Mouse (Mus musculus): ENCODE results near the gene Klf9. TPM values are rescaled to one million over a fixed set of nuclear protein-coding genes. Genes with fewer than 3 reads are reported as not detected.
A peak's percentile ranks its signal among the peaks of the same experiment; 100 is the strongest.

The Klf9 gene
- polyA plus RNA-seq (2016; fragmentation: Nextera tagmentation; extraction: Ambion mirVana) = 0.87 and 0.91 TPM in 2 replicates

GRCm38 (mm10) chr19:23140689-23141317 lies at the start of gene Klf9:
Klf9 (plus strand) TSS chr19:23141226.
- DNase-seq (ENCODE audit: low spot score) = peak; percentile 89
- Histone ChIP-seq H3K27me3 (ENCODE audit: low read depth, poor library complexity, severe bottlenecking) (peaks cover 74% of the 10 kb centered on the region), H3K36me3 (no peaks in the 10 kb centered on the region), H3K27ac (replicated peaks) (peak within 1 kb of the TSS; percentile 82), H3K4me3 (peak within 1 kb of the TSS; percentile 68), H3K4me1 (peaks cover 35% of the 10 kb centered on the region), H3K9me3 (replicated peaks) (no peaks in the 10 kb centered on the region)
- under 1% methylated on average over 52 of the region's 52 CpGs for WGBS

- Histone ChIP-seq H3K27me3 (ENCODE audit: low read depth, poor library complexity, severe bottlenecking) (no peaks in the 10 kb centered on the region), H3K4me3 (no peak overlapping the region), H3K9me3 (replicated peaks) (no peaks in the 10 kb centered on the region), H3K4me1 (no peaks in the 10 kb centered on the region), H3K36me3 (no peaks in the 10 kb centered on the region), H3K27ac (replicated peaks) (no peak overlapping the region)
- DNase-seq (ENCODE audit: low spot score) = no peak
- 85% methylated on average over 4 of the region's 4 CpGs for WGBS
Measured at GRCm38 (mm10) chr19:23091586-23091985, 49.4 kb upstream of the Klf9 start.

GRCm38 (mm10) chr19:23093548-23093947 lies 47.5 kb upstream of the Klf9 start:
- Histone ChIP-seq H3K36me3 (no peaks in the 10 kb centered on the region), H3K4me3 (no peak overlapping the region), H3K4me1 (no peaks in the 10 kb centered on the region), H3K9me3 (replicated peaks) (no peaks in the 10 kb centered on the region), H3K27ac (replicated peaks) (no peak overlapping the region), H3K27me3 (ENCODE audit: low read depth, poor library complexity, severe bottlenecking) (no peaks in the 10 kb centered on the region)
- 84% methylated on average over 5 of the region's 5 CpGs for WGBS
- DNase-seq (ENCODE audit: low spot score) = no peak

- Histone ChIP-seq H3K4me1 (no peaks in the 10 kb centered on the region), H3K27ac (replicated peaks) (no peak overlapping the region), H3K36me3 (no peaks in the 10 kb centered on the region), H3K27me3 (ENCODE audit: low read depth, poor library complexity, severe bottlenecking) (no peaks in the 10 kb centered on the region), H3K4me3 (no peak overlapping the region), H3K9me3 (replicated peaks) (no peaks in the 10 kb centered on the region)
- 64% methylated on average over 3 of the region's 3 CpGs for WGBS
- DNase-seq (ENCODE audit: low spot score) = no peak
Measured at GRCm38 (mm10) chr19:23094906-23095305, 46.1 kb upstream of the Klf9 start.

- no peaks in the 10 kb centered on the region for H3K4me1 ChIP-seq
- H3K36me3 ChIP-seq = no peaks in the 10 kb centered on the region
- H3K9me3 ChIP-seq (replicated peaks) = no peaks in the 10 kb centered on the region
- 82% methylated on average over 5 of the region's 5 CpGs for WGBS
- no peak overlapping the region for H3K4me3 ChIP-seq
- no peaks in the 10 kb centered on the region for H3K27me3 ChIP-seq (ENCODE audit: low read depth, poor library complexity, severe bottlenecking)
- no peak for DNase-seq (ENCODE audit: low spot score)
- H3K27ac ChIP-seq (replicated peaks) = no peak overlapping the region
Measured at GRCm38 (mm10) chr19:23106859-23107258, 34.2 kb upstream of the Klf9 start.

GRCm38 (mm10) chr19:23107335-23107734 lies 33.7 kb upstream of the Klf9 start:
- no peak for DNase-seq (ENCODE audit: low spot score)
- no peak overlapping the region for H3K4me3 ChIP-seq

GRCm38 (mm10) chr19:23121875-23122274 lies 19.2 kb upstream of the Klf9 start:
- DNase-seq (ENCODE audit: low spot score) = no peak
- Histone ChIP-seq H3K36me3 (no peaks in the 10 kb centered on the region), H3K4me3 (no peak overlapping the region), H3K27ac (replicated peaks) (no peak overlapping the region), H3K9me3 (replicated peaks) (no peaks in the 10 kb centered on the region), H3K4me1 (no peaks in the 10 kb centered on the region), H3K27me3 (ENCODE audit: low read depth, poor library complexity, severe bottlenecking) (no peaks in the 10 kb centered on the region)
- 36% methylated on average over 10 of the region's 10 CpGs for WGBS

More at GRCm38 (mm10) chr19:23107335-23107734, 33.7 kb upstream of the Klf9 start:
- no peak overlapping the region for H3K27ac ChIP-seq (replicated peaks)
- H3K4me1 ChIP-seq = no peaks in the 10 kb centered on the region
- 75% methylated on average over 2 of the region's 2 CpGs for WGBS
- H3K9me3 ChIP-seq (replicated peaks) = no peaks in the 10 kb centered on the region
- H3K27me3 ChIP-seq (ENCODE audit: low read depth, poor library complexity, severe bottlenecking) = no peaks in the 10 kb centered on the region
- H3K36me3 ChIP-seq = no peaks in the 10 kb centered on the region

GRCm38 (mm10) chr19:23124023-23124550 lies 16.9 kb upstream of the Klf9 start:
- Histone ChIP-seq H3K36me3 (no peaks in the 10 kb centered on the region), H3K9me3 (replicated peaks) (no peaks in the 10 kb centered on the region), H3K27me3 (ENCODE audit: low read depth, poor library complexity, severe bottlenecking) (no peaks in the 10 kb centered on the region), H3K27ac (replicated peaks) (no peak overlapping the region), H3K4me3 (no peak overlapping the region), H3K4me1 (no peaks in the 10 kb centered on the region)
- WGBS = 78% methylated on average over 7 of the region's 7 CpGs
- DNase-seq (ENCODE audit: low spot score) = no peak

- no peaks in the 10 kb centered on the region for H3K27me3 ChIP-seq (ENCODE audit: low read depth, poor library complexity, severe bottlenecking)
- H3K4me1 ChIP-seq = no peaks in the 10 kb centered on the region
- no peak for DNase-seq (ENCODE audit: low spot score)
- no peak overlapping the region for H3K27ac ChIP-seq (replicated peaks)
- H3K9me3 ChIP-seq (replicated peaks) = no peaks in the 10 kb centered on the region
- H3K4me3 ChIP-seq = no peak overlapping the region
- WGBS = 83% methylated on average over 9 of the region's 9 CpGs
- H3K36me3 ChIP-seq = no peaks in the 10 kb centered on the region
Measured at GRCm38 (mm10) chr19:23125227-23126150, 15.5 kb upstream of the Klf9 start.

- Histone ChIP-seq H3K4me1 (peaks cover 20% of the 10 kb centered on the region), H3K27ac (replicated peaks) (no peak overlapping the region), H3K27me3 (ENCODE audit: low read depth, poor library complexity, severe bottlenecking) (peaks cover 44% of the 10 kb centered on the region), H3K36me3 (no peaks in the 10 kb centered on the region), H3K9me3 (replicated peaks) (no peaks in the 10 kb centered on the region), H3K4me3 (no peak overlapping the region)
- no peak for DNase-seq (ENCODE audit: low spot score)
- WGBS = 95% methylated on average over 2 of the region's 2 CpGs
Measured at GRCm38 (mm10) chr19:23129908-23130307, 11.1 kb upstream of the Klf9 start.

GRCm38 (mm10) chr19:23132106-23132635 lies 8.9 kb upstream of the Klf9 start:
- WGBS = 61% methylated on average over 3 of the region's 3 CpGs

GRCm38 (mm10) chr19:23132720-23133426 lies 8.2 kb upstream of the Klf9 start:
- H3K4me1 ChIP-seq = peaks cover 39% of the 10 kb centered on the region
- no peak overlapping the region for H3K4me3 ChIP-seq
- no peak for DNase-seq (ENCODE audit: low spot score)
- 21% methylated on average over 7 of the region's 7 CpGs for WGBS
- H3K27ac ChIP-seq (replicated peaks) = no peak overlapping the region
- H3K27me3 ChIP-seq (ENCODE audit: low read depth, poor library complexity, severe bottlenecking) = peaks cover 72% of the 10 kb centered on the region
- no peaks in the 10 kb centered on the region for H3K9me3 ChIP-seq (replicated peaks)
- H3K36me3 ChIP-seq = no peaks in the 10 kb centered on the region

More at GRCm38 (mm10) chr19:23132106-23132635, 8.9 kb upstream of the Klf9 start:
- Histone ChIP-seq H3K27ac (replicated peaks) (no peak overlapping the region), H3K4me1 (peaks cover 39% of the 10 kb centered on the region), H3K27me3 (ENCODE audit: low read depth, poor library complexity, severe bottlenecking) (peaks cover 65% of the 10 kb centered on the region), H3K4me3 (no peak overlapping the region), H3K36me3 (no peaks in the 10 kb centered on the region), H3K9me3 (replicated peaks) (no peaks in the 10 kb centered on the region)
- DNase-seq (ENCODE audit: low spot score) = no peak

Data from midbrain, embryonic 10.5 days (tissue).